Mouse (Mus musculus) adrenal gland, adult 2 months (tissue): Measurements from ENCODE around the gene Tenm4. TPM values are rescaled to one million over a fixed set of nuclear protein-coding genes. Genes with fewer than 3 reads are reported as not detected.

ENCODE experiments used
- DNase-seq: peaks from one replicate; pipeline ENCODE4 v3.0.0; 2021
- polyA plus RNA-seq: library from polyadenylated mRNA; depleted of rRNA; stranded (reverse); fragments of >200 nt; gene quantifications from 2 replicates; pipeline ENCODE4 v1.2.3, GENCODE M21; 2012
- total RNA-seq, 2 experiments: library from RNA; stranded (reverse); gene quantifications; 2 replicates each; pipeline ENCODE4 v1.2.3; 2021

Tenm4 gene
- total and polyA plus RNA-seq, 3 experiments, result 7.2 to 16.9 (median 15.5) TPM

GRCm38 (mm10) chr7:96734315-96735058 is 563.4 kb downstream of the Tenm4 start:
- no peak for DNase-seq

GRCm38 (mm10) chr7:96740631-96741030 is 569.6 kb downstream of the Tenm4 start:
- DNase-seq, result no peak

GRCm38 (mm10) chr7:96742221-96742620 is 571.2 kb downstream of the Tenm4 start:
- DNase-seq, result no peak

GRCm38 (mm10) chr7:96745956-96746355 is 574.9 kb downstream of the Tenm4 start:
- no peak for DNase-seq

GRCm38 (mm10) chr7:96746706-96747105 is 575.7 kb downstream of the Tenm4 start:
- DNase-seq, result no peak

GRCm38 (mm10) chr7:96748538-96749045 is 577.5 kb downstream of the Tenm4 start:
- no peak for DNase-seq

GRCm38 (mm10) chr7:96749753-96750152 is 578.7 kb downstream of the Tenm4 start:
- DNase-seq, result no peak

GRCm38 (mm10) chr7:96751236-96751635 is 580.2 kb downstream of the Tenm4 start:
- DNase-seq, result no peak

GRCm38 (mm10) chr7:96752776-96753175 is 581.7 kb downstream of the Tenm4 start:
- DNase-seq, result no peak

- no peak for DNase-seq
Measured at GRCm38 (mm10) chr7:96753335-96754095, 582.5 kb downstream of the Tenm4 start.

GRCm38 (mm10) chr7:96754175-96754574 is 583.1 kb downstream of the Tenm4 start:
- DNase-seq, result no peak

- DNase-seq, result no peak
Measured at GRCm38 (mm10) chr7:96755459-96756094, 584.5 kb downstream of the Tenm4 start.

GRCm38 (mm10) chr7:96756104-96756742 is 585.2 kb downstream of the Tenm4 start:
- DNase-seq, result no peak

GRCm38 (mm10) chr7:96757067-96757466 is 586.0 kb downstream of the Tenm4 start:
- DNase-seq, result no peak

GRCm38 (mm10) chr7:96760208-96760607 is 589.2 kb downstream of the Tenm4 start:
- no peak for DNase-seq

- no peak for DNase-seq
Measured at GRCm38 (mm10) chr7:96761151-96761550, 590.1 kb downstream of the Tenm4 start.

GRCm38 (mm10) chr7:96765321-96765960 is 594.4 kb downstream of the Tenm4 start:
- DNase-seq, result peak; percentile 74

- peak; percentile 60 for DNase-seq
Measured at GRCm38 (mm10) chr7:96767090-96767489, 596.0 kb downstream of the Tenm4 start.

GRCm38 (mm10) chr7:96768718-96769117 is 597.7 kb downstream of the Tenm4 start:
- DNase-seq, result peak; percentile 54

GRCm38 (mm10) chr7:96769784-96770183 is 598.7 kb downstream of the Tenm4 start:
- no peak for DNase-seq

GRCm38 (mm10) chr7:96772966-96773365 is 601.9 kb downstream of the Tenm4 start:
- DNase-seq, result no peak
